Mouse (Mus musculus): ENCODE data around the gene Prickle2.
A peak's percentile ranks its signal among the peaks of the same experiment; 100 is the strongest.

Prickle2 gene

DNA sequence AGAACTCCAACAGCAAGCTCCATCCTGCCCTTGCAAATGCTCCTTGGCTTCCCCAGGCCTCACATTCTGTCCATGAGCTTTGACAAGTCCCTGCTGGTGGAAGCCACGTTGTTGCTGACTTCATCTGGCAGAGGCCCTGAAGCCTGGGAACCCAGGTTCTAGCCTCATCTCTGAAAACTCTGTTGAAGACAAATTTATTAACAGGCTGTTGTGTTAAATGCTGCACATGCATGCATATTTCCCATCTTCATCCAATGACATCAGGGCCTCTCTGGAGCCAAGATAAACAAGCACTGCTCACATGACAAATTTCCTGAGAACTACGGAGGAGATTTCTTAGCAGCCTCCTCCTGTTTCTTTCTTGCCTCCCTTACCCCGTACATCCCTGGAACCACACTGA lies 259.3 kb downstream of the Prickle2 start:
- peak; percentile 33 for DNase-seq (ENCODE audit: low read depth)

DNA sequence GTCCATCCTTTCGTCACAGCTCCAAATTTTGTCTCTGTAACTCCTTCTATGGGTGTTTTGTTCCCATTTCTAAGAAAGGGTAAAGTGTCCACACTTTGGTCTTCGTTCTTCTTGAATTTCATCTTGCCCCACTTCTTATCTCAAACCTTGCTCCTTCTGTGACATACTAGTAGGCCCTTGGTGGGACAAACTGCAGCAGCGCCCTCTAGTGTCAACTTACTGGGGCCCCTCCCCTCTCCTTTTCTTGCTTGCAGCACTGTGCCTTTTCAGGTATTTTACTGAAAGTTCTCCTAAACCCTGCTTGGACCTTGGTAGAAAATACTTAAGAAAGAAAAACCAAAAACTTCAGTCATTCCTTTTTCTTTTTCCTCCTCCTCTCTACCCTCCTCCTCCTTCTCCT lies 264.8 kb downstream of the Prickle2 start:
- DNase-seq (ENCODE audit: low read depth), result no peak

DNA sequence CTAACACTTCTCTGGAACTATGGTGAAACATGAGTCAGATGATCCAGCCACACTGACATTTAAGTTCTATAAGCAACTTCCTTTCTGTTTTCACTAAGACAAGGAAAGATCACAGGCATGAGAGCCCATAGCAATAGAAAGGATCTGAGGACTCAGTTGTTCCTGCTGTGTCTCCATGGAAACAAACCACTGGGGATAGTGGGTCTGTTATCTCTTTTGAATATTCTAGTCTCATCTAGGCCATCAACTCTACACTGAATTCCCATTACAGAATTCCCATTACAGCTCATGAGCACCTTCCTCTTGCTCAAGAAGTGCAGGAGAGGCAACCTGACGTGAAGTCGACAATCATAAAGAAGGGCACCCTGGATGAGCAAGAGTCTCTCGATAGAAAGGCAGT lies 265.7 kb downstream of the Prickle2 start:
- DNase-seq (ENCODE audit: low read depth), result no peak

DNA sequence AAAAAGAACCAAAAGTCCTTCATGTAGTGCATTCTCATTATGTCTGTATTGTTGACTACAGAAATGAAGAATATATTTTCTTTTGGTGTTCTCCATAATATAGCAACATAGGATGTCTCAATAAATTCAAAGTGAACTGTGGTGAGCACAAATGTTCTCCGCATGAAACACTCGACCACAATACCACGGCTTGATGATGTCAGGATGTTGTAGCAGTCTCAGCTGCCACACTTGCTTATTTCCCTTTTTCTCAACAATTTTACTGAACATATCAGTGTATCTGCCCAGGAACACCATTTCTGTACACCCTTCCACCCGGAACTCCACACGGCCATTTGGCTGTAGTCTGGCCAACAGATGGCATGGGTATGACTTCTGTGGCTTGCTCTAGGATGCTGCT lies 273.8 kb downstream of the Prickle2 start:
- no peak for DNase-seq (ENCODE audit: low read depth)

DNA sequence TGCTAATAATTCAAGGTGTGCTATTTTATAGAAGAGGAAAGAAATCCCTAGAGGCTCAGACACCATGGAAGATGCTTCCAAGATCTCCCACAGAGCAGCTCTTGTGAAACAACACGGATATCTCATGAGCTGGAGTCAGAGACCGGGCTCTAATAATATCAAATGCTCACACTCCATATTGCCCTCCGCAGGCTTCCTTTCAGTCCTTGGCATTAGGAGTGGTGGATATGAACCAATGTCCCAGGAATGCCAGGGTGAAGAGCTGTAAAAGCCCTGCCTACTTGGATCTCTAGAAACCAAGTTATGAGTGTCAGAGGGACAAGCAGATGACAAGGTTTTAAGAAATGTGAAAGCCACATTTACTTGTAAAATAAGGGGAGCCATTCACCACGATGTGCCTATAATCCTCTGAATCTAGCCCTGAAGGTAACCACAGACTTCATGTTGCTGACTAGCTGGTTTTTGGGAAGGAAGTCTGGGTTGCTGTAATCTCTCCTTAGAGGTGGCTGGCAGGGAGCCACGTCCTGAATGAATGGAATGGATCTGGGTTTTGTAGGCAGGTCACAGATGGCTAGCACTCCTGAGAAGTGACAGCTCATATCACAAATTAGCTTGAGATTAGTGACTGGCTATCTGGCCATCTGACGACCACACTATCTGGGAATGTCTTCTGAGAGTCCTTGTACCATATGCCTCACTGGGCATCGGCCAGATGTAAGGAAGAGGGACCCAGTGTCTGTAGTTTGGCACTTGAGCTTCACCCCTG lies 278.4 kb downstream of the Prickle2 start:
- peak; percentile 35 for DNase-seq (ENCODE audit: low read depth)

DNA sequence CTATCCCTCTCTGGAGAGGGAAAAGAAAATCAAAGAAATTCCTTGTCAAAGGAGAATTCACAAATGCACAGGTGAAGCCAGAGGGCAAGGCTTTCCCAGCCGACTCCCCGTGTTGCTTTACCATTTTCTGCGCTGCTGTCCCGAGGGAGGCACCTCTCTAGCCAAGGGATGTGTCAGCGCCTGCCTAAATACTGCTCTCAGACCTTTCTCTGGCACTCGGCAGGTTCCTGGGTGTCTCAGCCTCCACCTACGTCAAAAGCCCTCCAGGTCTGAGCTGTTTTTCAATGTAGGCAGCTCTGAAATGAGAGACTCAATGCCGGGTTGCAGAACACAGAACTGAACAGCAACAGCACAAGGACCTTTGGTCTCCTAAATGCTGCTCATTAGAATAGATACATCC lies 280.1 kb downstream of the Prickle2 start:
- no peak for DNase-seq (ENCODE audit: low read depth)

DNA sequence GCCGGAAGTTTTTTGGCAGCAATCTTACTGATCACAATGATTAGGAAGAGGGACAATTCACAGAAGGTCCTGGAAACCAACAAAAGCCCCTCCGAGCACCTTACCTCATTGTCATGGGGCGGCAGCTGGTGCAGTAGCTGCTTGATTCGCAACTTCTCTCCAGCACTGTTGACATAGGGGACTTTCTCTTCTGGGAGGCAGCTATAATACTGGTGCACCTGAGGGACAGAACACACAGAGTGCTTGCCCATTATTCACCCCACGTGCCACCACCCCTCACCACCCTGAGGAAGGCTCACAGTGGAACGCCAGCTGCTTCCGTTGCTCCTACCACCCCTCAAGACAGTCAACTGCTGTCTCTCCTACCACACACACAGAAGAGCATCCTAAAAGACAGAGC lies 280.5 kb downstream of the Prickle2 start:
- DNase-seq (ENCODE audit: low read depth), result no peak

DNA sequence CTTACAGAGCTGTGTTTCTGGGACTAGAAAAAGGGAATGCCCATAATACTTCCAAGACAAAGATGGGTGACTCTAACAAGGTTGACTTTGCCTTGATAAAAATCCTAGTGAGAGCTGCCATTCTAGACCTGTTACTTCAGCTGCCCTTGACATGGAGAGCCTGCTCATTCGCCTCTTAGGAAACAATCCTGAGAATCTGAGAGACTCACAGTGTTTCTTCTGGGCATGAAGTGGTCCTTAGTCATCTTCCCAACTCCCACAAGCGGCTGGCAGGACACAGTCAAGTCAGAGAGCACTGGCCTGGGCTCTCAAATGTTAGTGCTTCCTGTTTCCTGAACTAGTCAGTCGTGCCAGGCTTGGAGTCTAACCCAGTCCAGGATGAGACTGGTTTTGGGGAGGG lies 281.0 kb downstream of the Prickle2 start:
- peak; percentile 32 for DNase-seq (ENCODE audit: low read depth)

DNA sequence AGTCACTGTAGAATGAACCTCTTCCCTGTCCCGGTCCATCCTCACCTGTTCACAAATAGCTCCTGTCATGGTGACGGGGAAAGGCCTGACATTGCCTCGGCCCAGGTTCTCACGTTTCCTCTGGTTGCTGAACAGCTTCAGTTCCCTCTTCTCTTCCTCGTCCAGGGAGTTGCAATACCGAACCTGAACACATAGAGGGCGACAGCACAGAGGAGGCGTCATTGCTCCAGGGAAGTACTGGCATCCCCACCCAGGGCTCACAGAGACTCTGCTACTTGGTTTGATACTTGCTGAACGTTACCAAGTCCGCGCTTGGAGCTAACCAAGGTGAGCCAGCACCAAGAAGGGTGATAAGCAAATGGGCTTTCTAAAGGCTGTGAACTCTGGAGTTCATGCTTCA lies 283.7 kb downstream of the Prickle2 start:
- no peak for DNase-seq (ENCODE audit: low read depth)

DNA sequence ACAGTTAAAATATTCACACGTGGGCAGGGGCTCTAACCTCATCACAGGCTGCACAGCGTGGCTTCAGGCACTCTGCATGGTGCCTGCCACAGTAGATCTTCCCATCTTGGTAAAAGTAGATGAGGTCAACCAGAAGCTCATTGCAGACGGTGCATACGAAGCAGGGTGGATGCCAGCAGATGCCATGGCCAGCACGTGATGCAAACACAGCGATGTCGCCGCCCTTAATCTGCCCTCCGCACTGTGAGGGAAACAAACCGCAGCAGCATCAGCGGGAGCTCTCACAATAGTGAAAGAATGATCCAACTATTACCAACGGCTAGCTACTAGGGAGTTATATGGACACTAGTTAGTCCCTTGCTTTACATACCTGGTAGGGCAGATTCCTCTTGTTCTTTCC lies 285.8 kb downstream of the Prickle2 start:
- no peak for DNase-seq (ENCODE audit: low read depth)

DNA sequence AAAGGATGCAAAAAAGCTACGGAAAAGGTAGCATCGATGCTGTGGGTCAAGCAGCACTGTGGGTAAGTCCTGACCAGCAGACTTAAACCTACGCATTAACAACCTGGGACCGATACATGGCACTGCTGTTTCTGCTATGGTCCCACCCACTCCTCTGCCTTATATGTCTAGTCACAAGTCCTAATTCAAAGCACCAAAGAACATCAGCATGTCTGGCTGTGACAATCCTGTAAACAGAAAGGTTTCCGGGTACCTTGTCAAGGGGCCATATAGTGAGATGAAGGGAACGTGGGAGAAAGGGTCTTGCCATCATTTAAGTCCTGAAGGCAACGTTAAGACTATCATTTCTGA lies 290.6 kb downstream of the Prickle2 start:
- DNase-seq (ENCODE audit: low read depth), result no peak

DNA sequence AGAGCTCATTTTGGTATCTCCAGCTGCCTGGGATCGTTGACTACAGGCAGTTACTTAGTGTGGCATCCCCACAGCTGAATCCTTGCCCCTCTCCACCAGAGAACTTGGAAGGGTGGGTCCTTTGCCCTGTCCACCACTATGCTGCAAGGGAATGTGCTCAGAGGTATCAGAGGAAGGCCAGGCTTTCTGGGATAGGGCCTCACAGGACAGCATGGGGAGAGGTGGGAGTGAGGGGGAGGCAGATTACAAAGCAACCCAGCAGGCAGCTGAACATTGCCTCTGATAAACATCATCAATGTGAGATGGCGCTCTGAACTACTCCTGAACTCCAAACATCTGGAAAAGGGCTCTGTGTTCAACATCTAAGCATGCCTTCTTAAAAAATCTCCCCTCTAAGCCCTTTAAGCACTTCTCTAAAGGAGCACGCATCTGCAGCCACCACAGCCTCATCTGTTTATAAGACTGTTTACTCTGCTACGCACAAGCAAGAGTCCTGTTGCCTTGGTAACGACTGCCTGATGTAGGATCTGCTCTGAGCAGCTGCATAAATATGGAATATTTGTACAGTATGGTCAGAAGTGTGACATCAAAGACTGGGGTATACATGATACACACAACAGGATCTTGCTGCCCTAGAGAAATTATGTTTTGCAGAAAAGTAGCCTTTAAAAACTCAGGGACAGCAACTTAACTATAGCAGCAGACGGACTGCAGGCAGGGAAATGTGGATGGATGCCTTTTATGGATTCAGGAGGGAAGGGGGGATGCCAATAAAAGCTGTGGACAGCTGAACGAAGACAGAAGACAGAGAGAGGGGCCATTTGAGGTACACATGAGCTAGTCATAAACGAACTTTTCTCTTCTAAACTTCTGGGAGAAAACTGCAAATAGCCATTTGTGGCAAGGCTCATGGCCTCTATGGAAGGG lies 291.2 kb downstream of the Prickle2 start:
- no peak for DNase-seq (ENCODE audit: low read depth)

DNA sequence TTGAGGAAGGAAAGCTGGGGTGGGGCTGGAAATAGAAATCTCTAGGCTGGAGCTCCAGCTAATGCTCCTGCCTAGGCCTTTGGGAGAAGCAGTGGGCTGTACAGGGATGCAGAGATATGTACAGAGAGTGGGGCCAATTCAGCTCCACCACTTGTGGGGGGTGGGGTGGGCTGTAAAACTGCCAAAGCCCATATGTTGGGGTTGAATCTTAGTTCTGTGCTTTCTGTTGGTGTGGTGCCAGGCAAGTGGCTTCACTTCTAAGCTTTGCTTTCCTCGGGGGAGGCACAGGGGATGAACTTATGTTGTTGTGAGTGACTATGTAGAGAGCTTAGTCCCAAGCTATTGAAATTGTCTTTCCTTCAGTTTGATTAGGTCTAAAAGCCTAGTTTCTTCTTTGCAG lies 292.0 kb downstream of the Prickle2 start:
- DNase-seq (ENCODE audit: low read depth), result no peak

DNA sequence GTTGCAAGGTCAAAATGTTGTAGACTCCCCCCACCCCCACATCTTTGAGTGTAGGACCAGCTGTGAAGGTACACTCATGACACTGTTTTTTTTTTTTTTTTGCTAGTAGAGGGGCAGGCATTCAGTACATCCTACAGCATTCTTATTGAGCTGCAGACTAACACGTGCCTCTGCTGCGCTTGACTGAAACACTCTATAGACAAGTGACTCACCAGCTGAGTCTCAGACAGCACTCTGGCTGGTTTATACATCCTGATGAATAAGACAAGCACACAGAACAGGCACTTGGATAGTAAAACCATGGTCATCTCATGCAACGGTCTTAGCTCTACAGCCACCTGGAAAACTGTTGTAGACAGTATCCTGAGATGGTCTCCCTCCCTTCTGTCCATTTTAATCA lies 296.2 kb downstream of the Prickle2 start:
- no peak for DNase-seq (ENCODE audit: low read depth)

DNA sequence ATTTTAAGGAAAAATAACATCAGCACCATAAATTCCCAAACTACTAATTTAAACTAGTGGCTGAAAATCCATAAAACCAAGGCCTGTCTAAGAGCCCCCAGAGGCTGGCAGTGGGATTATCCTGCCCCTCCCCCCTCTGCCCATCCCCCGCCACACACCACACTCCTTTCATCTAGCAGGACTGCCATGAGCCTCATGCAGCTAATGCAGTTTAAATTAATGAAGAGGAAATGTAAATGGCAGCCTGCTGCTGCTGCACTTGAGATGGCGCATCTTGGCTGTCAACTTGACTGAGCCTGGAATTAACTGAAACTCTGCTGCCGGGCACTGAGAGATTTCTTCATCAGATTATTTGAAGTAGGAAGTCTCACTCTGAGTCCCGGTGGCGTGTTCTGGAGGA lies 298.7 kb downstream of the Prickle2 start:
- no peak for DNase-seq (ENCODE audit: low read depth)

DNA sequence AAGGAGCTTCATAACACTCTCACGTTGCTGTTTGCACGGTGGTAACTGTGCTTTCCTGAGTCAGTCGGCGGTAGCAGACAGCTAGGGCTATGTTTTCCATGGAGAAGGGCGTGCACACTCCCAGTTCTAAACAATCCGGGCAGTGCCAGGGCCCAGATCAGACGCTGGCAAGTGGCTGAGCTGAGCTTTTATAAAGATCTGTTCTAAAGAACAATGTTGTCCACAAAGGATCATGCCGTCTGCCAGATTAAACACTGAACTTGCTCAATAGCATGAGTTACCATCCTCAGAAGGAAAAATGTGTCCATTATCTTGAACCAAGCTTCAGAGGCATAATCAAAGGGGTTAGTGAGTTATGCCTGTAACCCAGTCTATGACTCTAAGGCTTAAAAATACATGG lies 300.4 kb downstream of the Prickle2 start:
- DNase-seq (ENCODE audit: low read depth), result no peak

DNA sequence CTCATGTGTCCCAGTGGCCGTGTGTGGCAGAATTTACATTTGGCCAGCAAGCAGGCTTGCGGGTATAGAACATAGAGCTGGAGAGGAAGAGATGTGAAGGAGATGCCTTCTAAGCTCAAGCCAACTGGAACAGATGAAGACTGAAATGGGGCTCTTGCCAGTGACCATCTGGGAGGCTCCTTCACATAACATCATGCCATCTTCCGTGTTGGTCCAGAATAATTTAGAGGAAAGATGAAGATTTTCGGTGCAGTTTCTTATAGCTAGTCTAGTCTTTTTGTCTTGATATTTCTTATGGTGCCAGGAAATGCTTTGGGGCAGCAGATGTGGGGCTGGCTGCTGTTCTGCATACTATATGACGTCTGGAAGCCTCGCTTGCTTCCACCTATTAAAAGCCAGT lies 308.1 kb downstream of the Prickle2 start:
- DNase-seq (ENCODE audit: low read depth), result no peak

DNA sequence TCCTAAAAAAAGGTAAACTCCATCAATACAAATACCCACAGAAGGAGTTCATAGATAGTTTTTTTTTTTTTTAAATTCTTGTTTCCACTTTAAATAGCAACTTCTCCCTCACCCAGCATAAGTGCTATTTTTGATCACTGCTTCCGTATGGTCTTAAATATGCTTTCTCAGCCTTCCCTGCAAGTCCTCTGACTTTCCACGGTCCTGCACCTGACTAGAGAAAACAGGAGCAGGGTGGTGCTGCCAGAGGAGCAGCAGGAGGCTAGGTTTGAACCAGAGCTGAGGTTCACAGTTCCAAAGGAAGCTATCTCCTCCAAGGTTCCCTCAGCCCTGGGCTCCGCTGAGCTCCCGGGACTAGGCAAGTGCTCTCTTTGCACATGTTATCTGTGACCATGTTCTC lies 310.4 kb downstream of the Prickle2 start:
- no peak for DNase-seq (ENCODE audit: low read depth)

DNA sequence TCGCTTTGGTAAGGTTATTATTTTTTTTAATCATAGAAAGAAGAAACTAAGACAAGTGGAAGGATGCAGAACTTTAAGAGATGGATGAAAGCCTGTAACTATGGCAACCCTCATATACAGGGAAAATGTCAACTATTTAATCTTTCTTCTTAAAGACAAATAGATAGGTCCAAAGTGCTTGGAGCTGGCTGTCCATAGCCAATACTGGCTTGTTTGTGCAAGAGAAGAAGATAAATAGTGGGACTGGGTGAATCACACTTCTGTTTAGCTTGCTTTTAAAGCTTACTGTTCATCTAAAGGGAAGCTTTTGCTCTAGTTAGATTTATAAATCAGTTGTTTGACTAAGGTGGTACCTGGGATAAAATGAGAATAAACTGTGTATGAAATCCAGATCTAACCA lies 310.8 kb downstream of the Prickle2 start:
- no peak for DNase-seq (ENCODE audit: low read depth)

DNA sequence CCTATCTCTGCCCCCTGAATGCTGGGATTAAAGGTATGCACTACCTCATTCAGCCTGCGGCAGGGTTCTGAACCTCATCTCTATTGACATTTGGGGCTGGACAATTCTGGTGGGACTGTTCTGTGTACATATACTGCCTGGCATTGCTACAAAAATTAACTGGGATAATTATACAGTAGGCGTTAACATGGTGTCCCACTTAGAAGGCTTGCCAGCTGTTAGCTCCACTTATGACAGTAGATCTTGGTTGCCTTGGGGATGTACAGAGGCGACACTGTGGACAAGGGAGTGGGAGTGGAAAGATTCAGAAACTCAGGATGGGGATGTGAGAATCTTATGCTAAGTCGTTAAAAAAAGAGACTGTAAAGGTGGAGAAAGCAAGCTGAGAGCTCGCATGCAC lies 311.3 kb downstream of the Prickle2 start:
- no peak for DNase-seq (ENCODE audit: low read depth)

DNA sequence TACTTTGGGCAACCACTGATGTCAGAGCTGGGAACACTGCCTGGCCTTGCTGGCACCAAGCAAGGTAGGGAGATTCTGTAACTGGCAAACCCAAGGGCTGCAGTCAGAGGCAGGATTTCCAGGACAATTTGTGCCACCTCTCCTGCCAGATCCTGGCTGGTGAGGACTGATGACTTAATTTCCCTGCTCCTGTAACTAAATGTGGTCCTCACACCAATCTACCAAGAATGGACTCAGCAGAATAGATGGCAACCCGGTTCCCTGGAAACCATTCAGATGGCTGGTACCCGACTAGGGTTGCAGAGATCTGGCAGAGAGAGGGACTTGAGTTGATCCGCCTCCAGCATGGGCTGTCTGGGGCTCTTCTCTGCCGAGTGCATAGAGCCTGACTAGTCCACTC lies 315.6 kb downstream of the Prickle2 start:
- no peak for DNase-seq (ENCODE audit: low read depth)

DNA sequence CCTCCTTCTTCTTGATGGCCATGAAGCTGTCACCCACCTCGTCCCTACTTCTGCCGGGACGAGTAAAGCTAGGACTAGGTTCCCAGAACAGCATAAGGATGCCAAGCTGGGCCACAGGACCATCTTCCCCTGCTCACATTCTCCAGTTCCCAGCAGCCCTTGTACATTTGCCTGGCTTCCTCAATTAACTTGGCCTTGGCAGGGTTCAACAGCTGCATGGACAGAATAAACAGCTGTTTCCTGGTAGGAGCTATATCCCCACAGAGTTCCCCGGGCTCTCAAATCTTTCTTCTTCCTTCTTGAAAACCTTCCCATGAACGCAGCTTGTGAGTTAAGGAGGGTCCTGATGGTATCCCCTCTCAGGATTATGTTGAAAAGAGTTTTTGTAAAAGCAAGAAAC lies 317.3 kb downstream of the Prickle2 start:
- no peak for DNase-seq (ENCODE audit: low read depth)

DNA sequence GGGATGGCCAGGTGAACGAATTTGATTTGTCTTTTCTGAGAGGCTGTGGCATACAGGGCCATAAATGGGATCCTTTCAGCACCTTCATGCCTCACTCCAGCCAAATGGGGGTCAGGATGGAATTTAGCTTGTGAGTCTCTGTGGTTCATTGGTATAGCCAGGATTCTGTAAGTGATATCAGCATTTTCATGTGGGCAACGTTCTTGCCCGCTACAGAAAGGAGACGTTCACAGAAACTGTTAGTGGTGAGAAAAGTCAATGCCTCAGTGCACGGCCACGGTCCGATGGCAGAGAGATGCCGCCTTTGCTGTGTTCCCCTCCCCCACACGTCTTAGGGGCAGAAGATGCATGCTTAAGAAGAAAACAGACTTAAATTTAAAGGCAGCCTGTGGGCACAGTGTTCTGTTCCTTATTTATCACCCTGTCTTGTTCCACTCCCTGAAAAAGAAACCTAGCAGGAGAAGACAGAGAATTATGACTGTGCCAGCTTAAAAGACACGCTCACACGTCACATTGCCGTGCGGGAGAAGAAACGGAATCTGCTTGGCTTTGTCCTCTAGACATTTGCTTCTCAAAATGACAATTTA lies 322.7 kb downstream of the Prickle2 start:
- no peak for DNase-seq (ENCODE audit: low read depth)

All from fibroblast of lung, adult 2 months (primary cell).